Mouse (Mus musculus): Measurements from ENCODE around the gene Slc38a4. TPM values are rescaled to one million over a fixed set of nuclear protein-coding genes. Genes with fewer than 3 reads are reported as not detected.

The Slc38a4 gene
- 1 to 10 TPM in 1 of 4 experiments, under 1 TPM in 3; 0.49 to 1.0 (median 0.77) TPM for total RNA-seq (2022)

GRCm38 (mm10) chr15:97055794-97056193 lies at the start of gene Slc38a4:
Slc38a4 (minus strand) TSS chr15:97055956.
- DNase-seq (ENCODE audit: low spot score in 2 of 2): no peak

- no peak for DNase-seq (ENCODE audit: low spot score in 2 of 2)
Observed at GRCm38 (mm10) chr15:97104889-97105391, 49.2 kb upstream of the Slc38a4 start.

DNA sequence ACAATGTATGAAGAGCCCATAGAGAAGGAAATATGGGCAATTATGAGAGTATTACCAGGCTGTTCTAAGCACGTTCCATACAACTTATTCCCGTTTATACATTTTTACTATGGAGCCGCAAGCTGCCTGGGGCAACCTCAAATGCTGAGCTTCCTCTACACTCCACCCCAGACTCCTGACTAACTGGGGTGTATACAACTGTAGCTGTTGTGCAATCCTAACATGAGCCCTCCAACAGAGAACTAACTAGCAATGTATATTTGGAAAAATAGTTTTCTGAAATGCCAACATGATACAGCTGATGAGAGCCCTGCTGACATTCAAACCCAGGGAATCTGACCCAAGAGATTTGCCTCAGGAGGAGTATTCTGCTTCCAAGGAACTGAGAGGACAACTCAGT lies 48.3 kb upstream of the Slc38a4 start:
- no peak for DNase-seq (ENCODE audit: low spot score in 2 of 2)

DNA sequence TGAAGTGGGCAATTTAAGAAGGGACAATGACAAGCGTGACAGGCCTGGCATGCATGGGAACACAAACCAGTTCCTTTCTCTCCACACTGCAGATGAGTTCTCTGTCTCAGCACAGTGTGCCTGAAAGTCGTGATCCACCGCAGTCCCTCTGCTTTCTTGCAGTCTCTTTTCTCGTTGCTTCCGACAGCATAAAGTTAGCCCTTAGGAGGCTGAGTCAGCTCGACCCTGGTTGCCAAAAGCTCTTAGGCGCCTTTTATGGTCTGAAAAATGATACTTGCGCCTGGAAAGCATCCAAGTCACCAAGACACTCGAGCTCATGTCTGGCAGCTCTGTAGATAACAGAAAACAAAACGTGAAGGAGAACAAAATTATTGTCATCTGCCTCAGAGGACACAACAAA lies 47.1 kb upstream of the Slc38a4 start:
- DNase-seq (ENCODE audit: low spot score in 2 of 2): no peak

DNA sequence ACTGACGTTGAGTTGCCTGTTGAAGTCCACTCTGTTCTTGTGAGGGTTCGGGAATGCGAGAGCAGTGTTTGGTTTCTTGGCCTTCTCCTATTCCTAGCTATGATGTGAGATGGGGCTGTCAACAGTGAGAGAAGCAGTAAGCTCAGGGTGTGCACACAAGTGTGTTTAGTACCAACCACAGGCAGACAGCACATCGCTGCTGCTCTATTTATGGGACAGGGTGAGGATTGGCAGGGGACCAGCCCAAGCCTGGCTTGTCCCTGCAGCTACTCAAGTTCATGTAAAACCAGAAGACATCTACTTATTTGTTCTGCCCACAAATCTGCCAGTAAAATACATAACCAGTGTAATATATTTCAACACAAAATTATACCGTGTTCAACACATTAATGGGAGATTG lies 46.4 kb upstream of the Slc38a4 start:
- no peak for DNase-seq (ENCODE audit: low spot score in 2 of 2)

DNA sequence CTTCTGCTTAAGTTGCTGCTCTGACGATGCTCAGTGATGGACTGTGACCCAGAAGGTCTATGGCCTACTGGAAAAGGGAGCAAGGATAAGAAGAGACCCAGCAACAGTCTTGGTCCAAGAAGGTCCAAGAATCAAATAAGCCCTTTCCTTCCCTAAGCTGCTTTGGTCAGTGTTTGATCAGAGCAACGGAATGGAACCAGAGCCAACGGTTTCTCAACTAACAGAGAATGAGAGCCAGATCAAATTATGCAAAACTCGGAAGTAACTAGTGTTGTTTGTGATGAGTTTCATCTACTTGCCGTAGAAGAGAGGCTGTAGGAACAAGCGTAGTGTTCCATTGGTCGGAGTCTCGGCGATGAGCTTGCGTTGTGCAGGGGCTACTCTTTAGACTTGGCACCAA lies 43.3 kb upstream of the Slc38a4 start:
- no peak for DNase-seq (ENCODE audit: low spot score in 2 of 2)

GRCm38 (mm10) chr15:97097548-97097947 lies 41.8 kb upstream of the Slc38a4 start:
- no peak for DNase-seq (ENCODE audit: low spot score in 2 of 2)

- DNase-seq (ENCODE audit: low spot score in 2 of 2): no peak
Observed at GRCm38 (mm10) chr15:97089526-97089925, 33.8 kb upstream of the Slc38a4 start.

DNA sequence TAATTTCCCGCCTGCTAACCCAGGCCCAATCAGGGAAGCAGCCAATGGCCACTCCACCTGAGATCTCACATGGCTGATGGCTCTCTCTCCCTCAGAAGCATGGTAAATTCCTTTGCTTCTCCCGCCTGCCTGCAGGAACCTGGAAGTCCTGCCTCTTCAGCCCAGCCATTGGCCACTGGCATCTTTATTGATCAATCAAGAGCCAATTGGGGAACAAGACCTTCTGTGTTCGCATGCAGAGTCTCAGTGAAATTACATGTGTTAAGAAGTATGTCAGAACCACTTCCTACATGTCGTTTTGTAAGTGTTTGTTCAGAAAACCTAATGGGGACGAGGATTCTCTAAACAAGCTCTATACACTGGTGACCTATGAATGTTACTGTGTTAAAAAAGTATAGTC lies 30.1 kb upstream of the Slc38a4 start:
- DNase-seq (ENCODE audit: low spot score in 2 of 2): no peak

DNA sequence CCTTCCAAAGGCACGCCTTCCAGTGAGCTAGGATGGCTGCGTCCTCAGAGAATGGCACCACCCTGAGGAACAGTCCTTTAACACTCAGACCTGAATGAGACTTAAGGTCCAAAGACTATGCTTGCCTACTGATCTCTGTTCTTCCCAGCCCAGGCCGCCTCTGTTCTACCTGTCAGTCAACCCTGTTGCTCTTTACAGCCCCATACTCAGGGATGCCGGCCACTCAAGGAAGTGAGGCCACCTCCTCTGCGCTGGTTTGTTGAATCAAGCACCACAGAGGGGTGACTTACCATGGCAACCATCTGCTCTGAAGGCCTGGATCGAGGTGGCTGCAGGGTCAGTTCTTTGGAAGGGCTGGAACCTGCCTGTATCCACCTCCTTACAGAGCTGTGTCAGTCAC lies 21.9 kb upstream of the Slc38a4 start:
- no peak for DNase-seq (ENCODE audit: low spot score in 2 of 2)

DNA sequence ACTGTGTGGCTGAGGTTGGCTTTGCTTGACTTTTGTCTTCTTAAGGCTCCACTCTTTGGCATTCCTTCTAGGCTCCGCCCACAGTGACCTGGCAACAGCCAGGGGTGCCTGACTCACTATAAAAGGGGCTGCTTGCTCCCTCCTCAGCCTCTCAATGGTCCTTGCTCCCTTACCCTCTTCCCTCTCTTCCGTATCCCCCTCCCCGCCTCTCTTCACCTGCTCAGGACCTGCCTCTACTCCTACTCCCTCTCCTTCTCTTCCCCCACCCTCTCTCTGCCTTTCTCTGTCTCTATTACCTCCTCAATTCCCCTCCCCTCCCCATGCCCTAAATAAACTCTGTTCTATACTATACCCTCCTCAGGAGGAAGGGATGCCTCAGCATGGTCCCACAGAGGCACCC lies 20.3 kb upstream of the Slc38a4 start:
- no peak for DNase-seq (ENCODE audit: low spot score in 2 of 2)

DNA sequence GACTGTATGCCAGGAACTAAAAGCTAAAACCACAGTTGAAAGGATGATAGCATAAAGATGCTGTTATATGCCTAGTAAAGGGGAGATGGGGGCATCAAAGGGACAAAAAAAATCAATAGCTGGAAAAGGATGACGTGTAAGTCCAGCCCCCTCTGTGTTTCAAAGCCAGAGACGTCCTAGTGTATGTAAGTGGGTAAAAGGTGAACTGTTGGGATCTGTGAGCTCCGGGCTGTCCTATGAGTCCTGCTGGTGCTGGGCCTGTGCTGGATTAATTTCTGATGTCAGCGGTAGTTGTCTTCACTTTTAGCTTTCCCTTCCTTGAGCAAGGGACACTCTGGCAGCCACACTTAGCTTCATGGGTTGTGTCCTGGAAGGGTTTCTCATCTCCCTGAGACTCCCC lies 19.5 kb upstream of the Slc38a4 start:
- DNase-seq (ENCODE audit: low spot score in 2 of 2): no peak

DNA sequence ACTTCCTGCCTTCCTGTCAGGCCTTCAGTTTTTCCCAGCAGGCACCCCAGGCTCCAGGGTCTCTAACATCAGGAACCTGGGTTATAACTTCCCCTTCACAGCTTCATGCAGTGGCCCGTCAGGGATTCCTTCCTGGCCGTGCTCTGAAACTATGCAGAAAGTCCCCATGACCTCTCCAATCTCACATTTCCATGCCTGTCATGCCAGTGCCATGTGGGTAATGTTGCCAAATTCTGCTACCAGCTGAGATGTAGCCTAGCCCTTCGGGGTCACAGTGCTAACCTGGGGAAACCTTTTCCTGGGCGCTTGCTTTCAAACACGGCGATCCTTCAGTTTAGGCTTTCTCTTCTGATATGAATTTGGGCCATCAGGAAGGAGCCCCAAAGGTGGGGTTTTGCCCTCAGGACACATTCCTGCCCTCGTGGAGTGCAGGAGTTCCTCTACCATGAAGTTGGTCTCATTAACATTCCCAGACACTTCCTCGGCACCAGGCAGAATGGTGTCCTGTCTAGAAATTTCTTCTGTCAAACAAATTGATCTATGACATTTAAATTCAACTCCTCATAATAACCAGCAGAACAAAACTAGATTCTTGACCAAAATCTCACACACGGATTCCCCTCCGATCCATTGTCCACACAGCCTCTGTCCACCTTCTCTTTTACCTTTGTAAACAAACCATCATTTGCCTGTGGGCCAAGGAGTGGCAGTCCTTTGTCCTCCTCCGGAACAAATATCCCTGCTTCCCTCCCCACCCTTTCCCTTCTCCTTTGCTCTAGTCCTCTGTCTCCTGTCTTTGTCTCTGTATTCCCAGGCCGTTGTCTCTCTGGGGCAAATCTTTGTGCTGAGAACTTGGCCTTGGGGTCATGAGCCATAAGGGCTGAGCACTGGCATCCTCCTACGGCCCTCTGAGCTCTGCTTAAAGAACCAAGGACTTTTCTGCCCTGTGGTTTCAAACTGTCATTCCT lies 17.4 kb upstream of the Slc38a4 start:
- no peak for DNase-seq (ENCODE audit: low spot score in 2 of 2)

DNA sequence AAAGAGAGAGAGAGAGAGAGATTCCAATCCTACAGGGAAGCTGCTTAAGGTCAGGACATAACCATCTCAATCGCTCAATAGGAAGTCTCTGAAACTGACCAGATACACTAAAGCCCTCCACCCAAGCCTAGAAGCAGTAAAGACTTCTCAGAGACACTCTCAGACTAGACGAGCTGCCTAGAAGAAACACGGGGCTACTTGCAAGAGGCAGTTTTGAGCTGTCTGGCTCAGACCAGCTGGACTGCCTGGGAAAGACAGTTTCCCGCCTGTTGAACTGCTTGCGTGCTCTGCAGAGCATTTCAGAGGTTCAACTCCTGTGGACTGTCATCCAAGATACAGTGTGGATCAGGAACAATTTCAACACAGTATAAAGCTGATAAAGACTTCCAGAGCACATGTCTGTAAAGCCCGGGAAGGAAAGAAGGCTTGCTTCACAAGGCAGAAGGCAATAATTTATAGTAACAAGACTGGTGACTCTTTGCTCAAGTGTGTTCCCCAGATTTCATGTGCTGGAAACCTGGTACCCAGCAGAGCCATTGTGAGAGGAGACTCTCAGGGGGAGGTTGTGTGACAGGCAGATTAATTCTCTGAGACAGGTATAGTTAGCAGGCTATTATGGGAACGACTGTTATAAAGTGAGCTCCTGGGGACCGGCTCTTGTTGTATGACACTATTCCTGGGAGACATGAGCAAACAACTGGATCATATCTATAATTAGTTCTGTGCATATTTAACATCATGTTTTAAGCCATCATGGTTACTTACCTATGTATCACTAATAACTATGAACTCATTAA lies 11.8 kb upstream of the Slc38a4 start:
- no peak for DNase-seq (ENCODE audit: low spot score in 2 of 2)

DNA sequence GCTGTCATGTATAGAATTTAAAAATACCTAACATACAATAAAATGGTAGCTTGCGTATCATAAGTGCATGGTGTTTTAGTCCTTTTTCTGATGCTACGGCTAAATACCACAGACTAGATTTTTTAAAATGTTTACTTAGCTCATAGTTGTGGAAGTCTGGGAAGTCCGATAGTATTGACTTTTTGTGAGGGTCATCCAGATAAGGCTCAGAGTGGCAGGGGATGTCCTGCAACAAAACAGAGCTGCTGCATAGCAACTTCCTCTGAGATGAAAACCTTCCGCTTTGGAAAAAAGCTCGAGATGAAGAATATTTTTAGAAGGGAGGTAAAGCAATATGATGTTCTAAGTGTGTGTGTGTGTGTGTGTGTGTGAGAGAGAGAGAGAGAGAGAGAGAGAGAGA lies 11.2 kb upstream of the Slc38a4 start:
- DNase-seq (ENCODE audit: low spot score in 2 of 2): no peak

- no peak for DNase-seq (ENCODE audit: low spot score in 2 of 2)
Observed at GRCm38 (mm10) chr15:97063211-97063610, 7.5 kb upstream of the Slc38a4 start.

- DNase-seq (ENCODE audit: low spot score in 2 of 2): no peak
Observed at GRCm38 (mm10) chr15:97060973-97061372, 5.2 kb upstream of the Slc38a4 start.

GRCm38 (mm10) chr15:97060571-97060970 lies 4.8 kb upstream of the Slc38a4 start:
- DNase-seq (ENCODE audit: low spot score in 2 of 2): no peak

GRCm38 (mm10) chr15:97060102-97060501 lies 4.3 kb upstream of the Slc38a4 start:
- no peak for DNase-seq (ENCODE audit: low spot score in 2 of 2)

DNA sequence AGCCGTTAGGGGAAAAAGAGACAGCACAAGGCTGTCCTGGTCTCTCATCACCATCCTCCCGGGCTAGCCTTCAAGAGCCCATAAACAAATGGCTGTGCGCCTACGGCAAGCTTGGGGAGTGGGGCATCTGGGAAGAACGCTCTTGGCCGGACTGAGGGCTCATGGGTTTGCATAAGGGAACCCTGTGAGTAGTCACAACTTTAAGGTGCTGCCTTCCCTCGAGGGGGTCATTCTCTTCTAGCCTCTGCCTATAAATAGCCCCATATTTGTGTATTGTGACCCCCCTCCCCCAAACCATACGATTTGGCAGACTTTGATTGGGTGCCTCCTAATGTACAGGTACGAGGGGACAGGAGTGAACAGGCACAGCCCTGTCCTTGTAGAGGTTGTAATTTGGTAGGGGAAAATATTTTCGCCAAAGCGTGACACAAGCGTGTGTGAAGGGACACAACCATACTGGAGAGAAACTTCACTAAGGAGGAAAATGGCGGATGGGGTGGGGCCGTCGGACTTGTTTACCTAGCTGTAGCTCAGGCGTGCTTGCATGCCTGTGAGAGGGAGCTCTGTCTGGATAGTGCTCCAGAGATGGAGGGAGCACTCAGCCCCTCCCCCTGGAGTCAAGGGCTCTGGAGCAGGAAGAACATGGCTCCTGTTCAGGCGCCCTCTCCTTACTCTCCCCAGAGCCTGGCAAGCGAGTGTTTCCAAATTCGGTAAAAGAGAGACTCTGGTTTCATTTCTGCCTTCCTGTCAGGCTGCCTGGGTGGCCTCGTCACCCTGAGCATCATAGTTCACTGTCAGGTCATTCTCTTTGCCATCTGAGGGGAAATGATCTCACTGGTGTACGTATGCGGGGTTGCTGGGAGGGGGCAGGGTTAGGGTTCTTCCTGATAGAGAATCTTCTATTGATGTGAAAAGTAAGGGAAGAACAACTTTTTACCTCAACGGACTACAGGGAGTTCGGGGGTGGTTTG lies 3.6 kb upstream of the Slc38a4 start:
- DNase-seq (ENCODE audit: low spot score in 2 of 2): no peak
